Mouse (Mus musculus): ENCODE data around the gene Il12a. TPM values are rescaled to one million over a fixed set of nuclear protein-coding genes. Genes with fewer than 3 reads are reported as not detected.
"Not testable (repeated sequence)": the region's sequence is repeated elsewhere in the genome, so short reads cannot be mapped to it uniquely, and the experiment has no call there.

Il12a gene
- polyA plus RNA-seq, 1 experiment from 2014 or later: not detected

- H3K27ac ChIP-seq: no peak overlapping the region
- ATAC-seq: no peak
- no peak overlapping the region for H3K9ac ChIP-seq
- no peak overlapping the region for H3K4me2 ChIP-seq (replicated peaks)
- H3K36me3 ChIP-seq: no peaks in the 10 kb centered on the region
- H3K27me3 ChIP-seq (replicated peaks): no peaks in the 10 kb centered on the region
- no peak overlapping the region for H3K4me3 ChIP-seq (replicated peaks)
- no peaks in the 10 kb centered on the region for H3K4me1 ChIP-seq (replicated peaks)
- 84% methylated on average over 5 of the region's 5 CpGs for WGBS
- H3K9me3 ChIP-seq: no peaks in the 10 kb centered on the region
These were observed 21.1 kb downstream of the Il12a start for GRCm38 (mm10) chr3:68711510-68711909.

- WGBS: 8% methylated on average over 7 of the region's 7 CpGs
- no peaks in the 10 kb centered on the region for H3K4me1 ChIP-seq (replicated peaks)
- H3K27me3 ChIP-seq (replicated peaks): no peaks in the 10 kb centered on the region
- peak overlapping the region; percentile 38; the same call in 1 of the 2 replicates for H3K4me2 ChIP-seq (replicated peaks)
- H3K4me3 ChIP-seq (replicated peaks): no peak overlapping the region
- no peaks in the 10 kb centered on the region for H3K9me3 ChIP-seq
- no peak overlapping the region for H3K27ac ChIP-seq
- H3K9ac ChIP-seq: no peak overlapping the region
- ATAC-seq: 0 out of 2 replicates have a peak, but pooled peaks have one; percentile 51
- no peaks in the 10 kb centered on the region for H3K36me3 ChIP-seq
These were observed 23.1 kb downstream of the Il12a start for GRCm38 (mm10) chr3:68713550-68713949.

DNA sequence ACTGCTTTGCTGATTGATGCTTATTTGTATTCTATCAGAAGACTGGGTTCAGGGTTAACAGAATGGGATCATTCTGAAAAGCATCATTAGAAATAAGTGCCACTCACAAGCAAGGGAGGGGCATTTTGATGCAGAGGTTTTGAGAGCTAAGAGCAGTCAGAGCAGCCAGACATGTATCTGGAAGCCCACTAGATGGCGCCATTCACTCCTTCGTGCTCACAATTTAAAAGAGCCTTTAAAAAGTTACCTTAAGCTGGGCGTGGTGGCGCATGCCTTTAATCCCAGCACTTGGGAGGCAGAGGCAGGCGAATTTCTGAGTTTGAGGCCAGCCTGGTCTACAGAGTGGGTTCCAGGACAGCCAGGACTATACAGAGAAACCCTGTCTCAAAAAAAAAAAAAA, 26.9 kb downstream of the Il12a start:
- ATAC-seq; H3K4me1 ChIP-seq (replicated peaks); H3K27me3 ChIP-seq (replicated peaks); H3K9me3 ChIP-seq; H3K27ac ChIP-seq; H3K36me3 ChIP-seq; H3K4me3 ChIP-seq (replicated peaks); H3K9ac ChIP-seq; H3K4me2 ChIP-seq (replicated peaks): not testable (repeated sequence)
- 47% methylated on average over 5 of the region's 5 CpGs for WGBS

DNA sequence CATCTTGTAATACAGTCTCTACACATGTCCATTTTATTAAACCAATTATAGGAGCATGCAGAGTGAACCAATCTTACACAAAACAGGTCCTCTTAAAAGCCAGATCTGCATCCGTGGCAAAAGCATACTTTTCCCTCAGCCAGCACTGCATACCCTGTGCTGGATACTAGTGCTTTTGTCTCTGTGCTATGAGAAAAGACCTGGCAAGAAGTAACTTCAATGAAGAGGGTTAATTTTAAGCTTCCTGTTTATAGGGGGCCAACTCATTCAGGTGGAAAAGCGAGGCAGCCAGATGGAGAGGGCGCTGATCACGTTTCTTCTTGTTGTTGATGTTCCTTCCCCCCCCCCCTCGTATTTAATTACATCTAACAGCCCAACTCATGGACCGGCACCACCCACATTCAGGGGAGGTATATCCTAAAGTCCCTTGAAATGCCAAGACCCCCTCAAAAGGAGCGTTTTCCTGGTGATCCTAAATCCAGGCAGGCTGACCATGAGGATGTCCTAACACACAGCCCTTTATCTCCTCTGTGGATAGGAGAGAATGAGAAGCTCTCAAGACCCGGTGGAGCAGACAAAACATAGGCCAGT, 28.9 kb downstream of the Il12a start:
- Histone ChIP-seq H3K27ac (no peak overlapping the region), H3K9ac (no peak overlapping the region), H3K36me3 (no peaks in the 10 kb centered on the region), H3K9me3 (no peaks in the 10 kb centered on the region), H3K4me1 (replicated peaks) (no peaks in the 10 kb centered on the region), H3K27me3 (replicated peaks) (0 out of 2 replicates have a peak, but pooled peaks cover 2% of the 10 kb centered on the region), H3K4me2 (replicated peaks) (no peak overlapping the region), H3K4me3 (replicated peaks) (no peak overlapping the region)
- ATAC-seq: no peak
- WGBS: 70% methylated on average over 8 of the region's 8 CpGs

DNA sequence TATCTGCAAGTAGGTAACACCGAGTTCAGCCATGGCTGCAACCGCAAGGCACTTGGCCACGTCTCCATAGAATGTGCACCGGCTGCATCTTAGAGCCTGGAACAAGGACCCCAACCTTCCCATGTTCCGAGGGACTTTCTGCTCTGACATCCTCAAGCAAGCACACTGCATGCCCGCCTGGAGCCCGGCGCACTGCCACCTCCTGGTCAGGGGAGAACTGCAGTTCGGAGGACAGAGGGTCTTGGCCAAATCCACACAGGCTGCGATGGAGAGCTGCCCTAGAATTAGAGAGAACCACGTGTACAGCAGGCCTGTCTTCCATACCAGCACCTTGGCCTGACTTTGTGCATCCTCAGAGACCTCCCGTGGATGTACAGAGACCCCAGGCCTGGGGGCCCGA, 29.8 kb downstream of the Il12a start:
- no peak overlapping the region for H3K4me2 ChIP-seq (replicated peaks)
- no peak overlapping the region for H3K4me3 ChIP-seq (replicated peaks)
- no peaks in the 10 kb centered on the region for H3K36me3 ChIP-seq
- ATAC-seq: no peak
- no peak overlapping the region for H3K27ac ChIP-seq
- H3K9me3 ChIP-seq: no peaks in the 10 kb centered on the region
- no peaks in the 10 kb centered on the region for H3K4me1 ChIP-seq (replicated peaks)
- no peak overlapping the region for H3K9ac ChIP-seq
- 42% methylated on average over 13 of the region's 13 CpGs for WGBS
- 0 out of 2 replicates have a peak, but pooled peaks cover 2% of the 10 kb centered on the region for H3K27me3 ChIP-seq (replicated peaks)

DNA sequence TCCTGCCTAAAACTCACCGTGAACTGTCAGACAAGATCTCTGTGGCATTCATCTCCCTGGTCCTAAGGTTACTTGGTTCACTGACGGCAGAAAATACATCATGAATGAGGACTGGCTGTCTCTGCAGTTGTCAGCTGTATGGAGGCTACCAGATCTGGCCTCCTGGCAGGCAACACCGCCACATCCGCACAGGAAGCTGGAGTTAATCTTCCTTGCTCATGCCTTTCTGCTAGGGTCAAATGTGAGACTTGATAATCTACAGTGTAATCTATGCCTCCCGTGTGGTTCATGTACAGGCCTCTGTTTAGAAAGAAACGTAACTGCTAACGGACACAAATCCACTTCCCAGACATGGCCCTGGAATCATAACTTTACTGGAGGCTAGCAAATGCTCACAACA, 51.5 kb downstream of the Il12a start:
- Histone ChIP-seq H3K9me3 (no peaks in the 10 kb centered on the region), H3K9ac (no peak overlapping the region), H3K27me3 (replicated peaks) (no peaks in the 10 kb centered on the region), H3K4me3 (replicated peaks) (no peak overlapping the region), H3K27ac (no peak overlapping the region), H3K4me2 (replicated peaks) (no peak overlapping the region), H3K4me1 (replicated peaks) (no peaks in the 10 kb centered on the region), H3K36me3 (no peaks in the 10 kb centered on the region)
- no peak for ATAC-seq
- 56% methylated on average over 7 of the region's 7 CpGs for WGBS

- no peaks in the 10 kb centered on the region for H3K27me3 ChIP-seq (replicated peaks)
- H3K4me2 ChIP-seq (replicated peaks): no peak overlapping the region
- H3K4me1 ChIP-seq (replicated peaks): no peaks in the 10 kb centered on the region
- H3K36me3 ChIP-seq: no peaks in the 10 kb centered on the region
- no peak overlapping the region for H3K9ac ChIP-seq
- H3K9me3 ChIP-seq: no peaks in the 10 kb centered on the region
- 71% methylated on average over 9 of the region's 9 CpGs for WGBS
- no peak overlapping the region for H3K27ac ChIP-seq
- ATAC-seq: no peak
- no peak overlapping the region for H3K4me3 ChIP-seq (replicated peaks)
These were observed 52.5 kb downstream of the Il12a start for GRCm38 (mm10) chr3:68742718-68743471.

GRCm38 (mm10) chr3:68743472-68743732, 53.0 kb downstream of the Il12a start:
- ATAC-seq: no peak
- H3K4me3 ChIP-seq (replicated peaks): no peak overlapping the region
- WGBS: 49% methylated on average over 3 of the region's 3 CpGs

GRCm38 (mm10) chr3:68744162-68744561, 53.7 kb downstream of the Il12a start:
- no peak for ATAC-seq
- WGBS: 61% methylated on average over 1 of the region's 1 CpGs

More at GRCm38 (mm10) chr3:68743472-68743732, 53.0 kb downstream of the Il12a start:
- no peaks in the 10 kb centered on the region for H3K4me1 ChIP-seq (replicated peaks)
- H3K27me3 ChIP-seq (replicated peaks): no peaks in the 10 kb centered on the region
- H3K4me2 ChIP-seq (replicated peaks): no peak overlapping the region
- no peak overlapping the region for H3K9ac ChIP-seq
- no peaks in the 10 kb centered on the region for H3K9me3 ChIP-seq
- H3K36me3 ChIP-seq: no peaks in the 10 kb centered on the region
- no peak overlapping the region for H3K27ac ChIP-seq

DNA sequence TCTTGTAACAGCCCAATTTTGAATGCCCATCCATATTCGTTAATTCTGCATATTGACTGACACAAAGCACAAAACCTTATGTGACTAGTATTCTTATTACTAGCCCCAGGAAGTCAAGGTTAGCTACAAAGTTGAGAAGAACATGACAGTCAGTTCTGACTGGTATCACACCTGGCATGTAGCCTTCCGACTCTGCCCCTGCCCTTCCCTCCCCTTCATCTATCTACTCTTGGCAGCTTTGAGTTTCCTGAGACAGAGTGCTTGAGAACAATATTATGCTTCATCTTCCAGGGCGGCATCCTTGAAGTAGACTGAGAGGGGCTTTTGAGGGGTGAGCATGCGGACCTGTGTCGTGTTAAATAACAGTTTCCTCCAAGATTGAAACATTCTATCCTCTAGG, 54.6 kb downstream of the Il12a start:
- Histone ChIP-seq H3K9me3 (no peaks in the 10 kb centered on the region), H3K9ac (no peak overlapping the region), H3K27me3 (replicated peaks) (no peaks in the 10 kb centered on the region), H3K4me2 (replicated peaks) (no peak overlapping the region), H3K4me3 (replicated peaks) (no peak overlapping the region), H3K27ac (no peak overlapping the region), H3K4me1 (replicated peaks) (no peaks in the 10 kb centered on the region), H3K36me3 (no peaks in the 10 kb centered on the region)
- no peak for ATAC-seq
- WGBS: 83% methylated on average over 5 of the region's 5 CpGs

More at GRCm38 (mm10) chr3:68744162-68744561, 53.7 kb downstream of the Il12a start:
- Histone ChIP-seq H3K36me3 (no peaks in the 10 kb centered on the region), H3K9me3 (no peaks in the 10 kb centered on the region), H3K4me1 (replicated peaks) (no peaks in the 10 kb centered on the region), H3K27me3 (replicated peaks) (no peaks in the 10 kb centered on the region), H3K27ac (no peak overlapping the region), H3K4me3 (replicated peaks) (no peak overlapping the region), H3K9ac (no peak overlapping the region), H3K4me2 (replicated peaks) (no peak overlapping the region)

DNA sequence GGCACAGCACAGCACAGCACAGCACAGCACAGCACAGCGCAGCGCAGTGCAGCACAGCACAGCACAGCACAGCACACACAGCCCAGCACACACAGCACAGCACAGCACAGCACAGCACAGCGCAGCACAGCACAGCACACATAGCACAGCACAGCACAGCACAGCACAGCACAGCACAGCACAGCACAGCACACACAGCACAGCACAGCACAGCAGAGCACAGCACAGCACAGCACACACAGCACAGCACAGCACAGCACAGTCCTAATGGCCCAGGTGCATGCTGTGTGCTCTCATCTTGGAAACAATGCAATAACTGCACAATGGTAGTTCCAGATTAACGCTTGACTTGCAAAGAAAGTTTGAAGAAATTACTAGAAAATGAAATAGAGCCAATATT, 55.8 kb downstream of the Il12a start:
- H3K4me1 ChIP-seq (replicated peaks); H3K9ac ChIP-seq; H3K9me3 ChIP-seq; H3K27ac ChIP-seq; H3K4me2 ChIP-seq (replicated peaks); H3K4me3 ChIP-seq (replicated peaks); H3K36me3 ChIP-seq; H3K27me3 ChIP-seq (replicated peaks); ATAC-seq: not testable (repeated sequence)
- 84% methylated on average over 4 of the region's 4 CpGs for WGBS

Measured in intestine, embryonic 15.5 days (tissue).